Mouse (Mus musculus) myocyte (in vitro differentiated cells): ENCODE data around the gene Gm43191. TPM values are rescaled to one million over a fixed set of nuclear protein-coding genes. Genes with fewer than 3 reads are reported as not detected.

Experiments
- H3K27me3 ChIP-seq: one replicate; pipeline ENCODE4 v1.6.1; 2011; ENCODE audit not compliant: control insufficient read depth, insufficient read depth, insufficient read length
- H3K36me3 ChIP-seq: one replicate; pipeline ENCODE4 v1.6.1; 2011; ENCODE audit not compliant: control insufficient read depth, insufficient read depth
- H3K4me2 ChIP-seq: one replicate; pipeline ENCODE4 v1.6.1; 2011; ENCODE audit warnings: low read depth, control low read depth
- H3K4me3 ChIP-seq: one replicate; pipeline ENCODE4 v1.5.1; 2011; ENCODE audit warnings: mild to moderate bottlenecking, control low read depth, moderate library complexity
- H3K79me2 ChIP-seq: one replicate; pipeline ENCODE4 v1.6.1; 2011; ENCODE audit not compliant: control insufficient read depth, insufficient read depth
- H3ac ChIP-seq: one replicate; pipeline ENCODE4 v1.6.1; 2011; ENCODE audit not compliant: control insufficient read depth, insufficient read length
- CEBPB ChIP-seq: IDR thresholded peaks from 2 replicates; pipeline ENCODE4 v1.6.1; 2011; ENCODE audit warnings: mild to moderate bottlenecking, moderate library complexity; ENCODE audit not compliant: poor library complexity, insufficient read depth, severe bottlenecking
- E2F4 ChIP-seq: IDR thresholded peaks from one replicate; pipeline ENCODE4 v1.6.1; 2011; ENCODE audit warnings: mild to moderate bottlenecking, control low read depth, moderate library complexity; ENCODE audit not compliant: insufficient read depth
- MAX ChIP-seq: IDR thresholded peaks from one replicate; pipeline ENCODE4 v1.6.1; 2011; ENCODE audit warnings: low read depth, mild to moderate bottlenecking, control low read depth
- MYOD1 ChIP-seq, 3 experiments: IDR thresholded peaks; one replicate each; pipeline ENCODE4 v1.6.1; 2011; ENCODE audit warnings: control low read depth in 2 of 3, low read depth in 2 of 3, mild to moderate bottlenecking in 2 of 3, moderate library complexity in 1 of 3; ENCODE audit not compliant: insufficient read length in 2 of 3, control insufficient read depth in 1 of 3
- MYOG ChIP-seq, 3 experiments: IDR thresholded peaks; one replicate each; pipeline ENCODE4 v1.6.1; 2011; ENCODE audit warnings: control low read depth in 2 of 3, low read depth in 2 of 3, mild to moderate bottlenecking in 2 of 3; ENCODE audit not compliant: insufficient read length in 2 of 3, control insufficient read depth in 1 of 3, insufficient read depth in 1 of 3
- POLR2A ChIP-seq: IDR thresholded peaks from one replicate; pipeline ENCODE4 v1.6.1; 2011; ENCODE audit warnings: low read depth, mild to moderate bottlenecking, control low read depth, moderate library complexity; ENCODE audit not compliant: insufficient read length
- POLR2AphosphoS2 ChIP-seq: IDR thresholded peaks from one replicate; pipeline ENCODE4 v1.6.1; 2011; ENCODE audit warnings: low read depth, control low read depth; ENCODE audit not compliant: insufficient read length
- REST ChIP-seq: IDR thresholded peaks from one replicate; pipeline ENCODE4 v1.6.1; 2011; ENCODE audit warnings: mild to moderate bottlenecking, control low read depth, moderate library complexity; ENCODE audit not compliant: insufficient read depth, insufficient read length
- SRF ChIP-seq: IDR thresholded peaks from one replicate; pipeline ENCODE4 v1.6.1; 2011; ENCODE audit warnings: low read depth; ENCODE audit not compliant: control insufficient read depth, insufficient read length
- TCF12 ChIP-seq: IDR thresholded peaks from one replicate; pipeline ENCODE4 v1.6.1; 2011; ENCODE audit warnings: mild to moderate bottlenecking, control low read depth; ENCODE audit not compliant: poor library complexity, insufficient read depth, severe bottlenecking
- TCF3 ChIP-seq: IDR thresholded peaks from one replicate; pipeline ENCODE4 v1.6.1; 2011; ENCODE audit warnings: low read depth, control low read depth; ENCODE audit not compliant: insufficient read length
- USF1 ChIP-seq: IDR thresholded peaks from one replicate; pipeline ENCODE4 v1.6.1; 2011; ENCODE audit warnings: low read depth, mild to moderate bottlenecking, control low read depth, moderate library complexity
- polyA plus RNA-seq: library from polyadenylated mRNA; unstranded; fragments of >200 nt; fragmentation: generic; extraction: Trizol; gene quantifications from one replicate; pipeline ENCODE4 v1.2.1, GENCODE M21; 2012; ENCODE audit warnings: missing spikeins

The Gm43191 gene
- polyA plus RNA-seq, 1 experiment: not detected

DNA sequence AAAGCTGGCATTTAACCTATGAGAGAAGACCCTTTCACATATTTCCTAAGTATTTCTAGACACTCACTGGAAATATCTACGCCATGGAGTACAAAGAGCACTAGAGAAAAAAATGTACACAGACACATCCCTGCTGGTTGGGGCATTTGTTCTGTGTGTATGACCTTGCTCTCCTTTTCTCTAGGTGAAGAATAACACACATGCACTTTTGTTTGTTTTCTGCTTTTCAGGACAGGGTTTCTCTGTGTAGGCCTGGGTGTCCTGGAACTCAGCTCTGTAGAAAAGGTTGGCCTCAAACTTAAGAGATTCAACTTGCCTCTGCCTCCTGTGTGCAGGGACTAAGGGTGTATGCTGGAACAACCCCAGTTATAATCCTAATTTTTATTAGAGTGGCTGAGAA is 34.7 kb downstream of the Gm43191 start:
- H3K36me3 ChIP-seq: peaks cover 34% of the 10 kb centered on the region
- H3K27me3 ChIP-seq: no peaks in the 10 kb centered on the region
- H3K79me2 ChIP-seq: peaks cover 19% of the 10 kb centered on the region
- H3K4me3 ChIP-seq: no peak overlapping the region
- no peak overlapping the region for H3K4me2 ChIP-seq
- no peak overlapping the region for H3ac ChIP-seq
- TF ChIP-seq MYOG (IDR thresholded peaks at IDR 0.05; ENCODE audit: control insufficient read depth in 1 of 3, insufficient read depth in 1 of 3, insufficient read length in 2 of 3, low read depth in 2 of 3) (no peak), TCF3 (no peak), REST (no peak), SRF (no peak), USF1 (no peak), MAX (no peak), MYOD1 (IDR thresholded peaks at IDR 0.05; ENCODE audit: control insufficient read depth in 1 of 3, insufficient read length in 2 of 3, low read depth in 2 of 3) (no peak), TCF12 (no peak), E2F4 (no peak), POLR2AphosphoS2 (no peak), POLR2A (no peak), CEBPB (no peak)

DNA sequence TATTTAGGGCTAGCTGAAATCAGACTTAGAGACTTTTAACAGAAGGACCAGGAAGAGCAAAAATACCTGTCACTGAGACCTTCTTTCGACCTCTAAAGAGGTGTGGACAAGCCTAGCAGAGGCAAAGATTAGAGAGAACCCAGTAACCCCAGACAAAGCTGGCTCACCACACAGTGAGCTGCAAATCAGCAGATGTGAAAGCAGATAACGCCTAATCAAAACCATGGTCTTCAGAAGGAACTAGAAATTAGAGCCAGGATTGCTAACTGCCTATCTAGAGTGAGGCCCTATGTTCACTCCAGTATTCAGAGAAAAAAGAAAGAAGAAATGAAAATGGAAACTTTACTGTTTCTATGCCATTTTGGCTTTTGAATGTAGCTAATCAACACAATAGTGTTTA is 38.7 kb downstream of the Gm43191 start:
- no peak overlapping the region for H3K4me2 ChIP-seq
- H3K4me3 ChIP-seq: no peak overlapping the region
- TF ChIP-seq SRF: no peak
- TF ChIP-seq USF1: no peak
- TF ChIP-seq MYOG (IDR thresholded peaks at IDR 0.05; ENCODE audit: control insufficient read depth in 1 of 3, insufficient read depth in 1 of 3, insufficient read length in 2 of 3, low read depth in 2 of 3): no peak
- TF ChIP-seq TCF12: no peak
- no peak for TF ChIP-seq POLR2A
- TF ChIP-seq REST: no peak
- no peak for TF ChIP-seq E2F4
- TF ChIP-seq MAX: no peak
- TF ChIP-seq CEBPB: no peak
- TF ChIP-seq MYOD1 (IDR thresholded peaks at IDR 0.05; ENCODE audit: control insufficient read depth in 1 of 3, insufficient read length in 2 of 3, low read depth in 2 of 3): no peak
- TF ChIP-seq POLR2AphosphoS2: no peak
- no peak for TF ChIP-seq TCF3
- H3ac ChIP-seq: no peak overlapping the region
- H3K27me3 ChIP-seq: no peaks in the 10 kb centered on the region
- peaks cover 57% of the 10 kb centered on the region for H3K36me3 ChIP-seq
- H3K79me2 ChIP-seq: no peaks in the 10 kb centered on the region

GRCm38 (mm10) chr3:116641811-116642371 is 39.2 kb downstream of the Gm43191 start:
- Histone ChIP-seq H3K79me2 (no peaks in the 10 kb centered on the region), H3K4me3 (no peak overlapping the region), H3K36me3 (peaks cover 55% of the 10 kb centered on the region), H3ac (no peak overlapping the region), H3K27me3 (no peaks in the 10 kb centered on the region), H3K4me2 (no peak overlapping the region)
- TF ChIP-seq POLR2A: no peak
- TF ChIP-seq TCF3: no peak

DNA sequence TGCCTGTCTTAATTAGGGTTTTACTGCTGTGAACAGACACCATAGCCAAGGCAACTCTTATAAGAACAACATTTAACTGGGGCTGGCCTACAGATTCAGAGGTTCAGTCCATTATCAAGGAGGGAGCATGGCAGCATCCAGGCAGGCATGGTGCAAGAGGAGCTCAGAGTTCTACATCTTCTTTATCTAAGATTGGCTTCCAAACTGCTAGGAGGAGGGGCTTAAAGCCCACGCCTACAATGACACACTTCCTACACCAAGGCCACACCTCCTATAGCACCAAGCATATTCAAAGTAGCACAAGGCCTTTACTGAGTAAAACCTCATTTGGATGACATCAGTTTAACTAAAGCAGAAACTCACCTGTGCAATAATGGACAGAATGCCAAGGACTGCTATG is 41.0 kb downstream of the Gm43191 start:
- TF ChIP-seq TCF12 (no peak), TCF3 (no peak), MYOD1 (IDR thresholded peaks at IDR 0.05; ENCODE audit: control insufficient read depth in 1 of 3, insufficient read length in 2 of 3, low read depth in 2 of 3) (no peak), POLR2AphosphoS2 (no peak), MAX (no peak), USF1 (no peak)
- H3ac ChIP-seq: no peak overlapping the region
- H3K36me3 ChIP-seq: peaks cover 62% of the 10 kb centered on the region
- H3K4me3 ChIP-seq: no peak overlapping the region
- no peaks in the 10 kb centered on the region for H3K27me3 ChIP-seq
- H3K4me2 ChIP-seq: no peak overlapping the region
- no peaks in the 10 kb centered on the region for H3K79me2 ChIP-seq

- Histone ChIP-seq H3K27me3 (no peaks in the 10 kb centered on the region), H3K79me2 (no peaks in the 10 kb centered on the region), H3K36me3 (peaks cover 68% of the 10 kb centered on the region), H3ac (no peak overlapping the region), H3K4me3 (no peak overlapping the region), H3K4me2 (no peak overlapping the region)
- TF ChIP-seq SRF (no peak), POLR2A (no peak), REST (no peak), CEBPB (no peak), MYOG (IDR thresholded peaks at IDR 0.05; ENCODE audit: control insufficient read depth in 1 of 3, insufficient read depth in 1 of 3, insufficient read length in 2 of 3, low read depth in 2 of 3) (no peak), TCF12 (no peak), USF1 (no peak), POLR2AphosphoS2 (no peak), MAX (no peak), E2F4 (no peak), TCF3 (no peak), MYOD1 (IDR thresholded peaks at IDR 0.05; ENCODE audit: control insufficient read depth in 1 of 3, insufficient read length in 2 of 3, low read depth in 2 of 3) (no peak)
These were observed 42.5 kb downstream of the Gm43191 start for GRCm38 (mm10) chr3:116638572-116638971.
